Mouse (Mus musculus) MEL (cell line): ENCODE results near the gene Plekhb2. TPM values are rescaled to one million over a fixed set of nuclear protein-coding genes. Genes with fewer than 3 reads are reported as not detected.

Experiments used
- DNase-seq: peaks from one replicate; pipeline ENCODE4 v3.0.0; 2011; ENCODE audit warnings: low read depth, low spot score
- H3K27ac ChIP-seq: 2 replicates; pipeline ENCODE4 v1.5.1; 2012; ENCODE audit warnings: low read depth, mild to moderate bottlenecking, control low read depth, low read length, moderate library complexity; ENCODE audit not compliant: control insufficient read depth
- H3K27me3 ChIP-seq, 2 experiments: fragments of 150-350 bp in 1 of 2; sonication (generic) in 1 of 2; 2 replicates each; pipeline ENCODE4 v1.6.1; 2012; ENCODE audit warnings: low read length in 2 of 2, mild to moderate bottlenecking in 2 of 2, improper control_type of control experiment in 1 of 2, moderate library complexity in 1 of 2; ENCODE audit not compliant: insufficient read depth in 2 of 2, control insufficient read depth in 1 of 2
- H3K36me3 ChIP-seq, 2 experiments: 2 replicates each; pipeline ENCODE4 v1.6.1; 2012 to 2014; ENCODE audit warnings: low read length in 2 of 2, improper control_type of control experiment in 1 of 2, inconsistent platforms in 1 of 2, mild to moderate bottlenecking in 1 of 2; ENCODE audit not compliant: insufficient read depth in 2 of 2, control insufficient read depth in 1 of 2
- H3K4me1 ChIP-seq, 2 experiments: fragments of 150-350 bp in 1 of 2; sonication (generic) in 1 of 2; 2 replicates each; pipeline ENCODE4 v1.6.1; 2012; ENCODE audit warnings: low read length in 2 of 2, improper control_type of control experiment in 1 of 2, mild to moderate bottlenecking in 1 of 2; ENCODE audit not compliant: insufficient read depth in 2 of 2, control insufficient read depth in 1 of 2
- H3K4me3 ChIP-seq, 2 experiments: fragments of 150-350 bp in 1 of 2; sonication (generic) in 1 of 2; 2 replicates each; pipeline ENCODE4 v1.5.1; 2012; ENCODE audit warnings: low read depth in 2 of 2, low read length in 2 of 2, mild to moderate bottlenecking in 2 of 2, moderate library complexity in 2 of 2, control low read depth in 1 of 2, improper control_type of control experiment in 1 of 2; ENCODE audit not compliant: control insufficient read depth in 1 of 2, insufficient read depth in 1 of 2
- H3K79me2 ChIP-seq: 2 replicates; pipeline ENCODE4 v1.6.1; 2012; ENCODE audit warnings: mild to moderate bottlenecking, low read length, moderate library complexity; ENCODE audit not compliant: control insufficient read depth, poor library complexity, insufficient read depth
- H3K9ac ChIP-seq: 2 replicates; pipeline ENCODE4 v1.6.1; 2012; ENCODE audit warnings: low read depth, mild to moderate bottlenecking, control low read depth, low read length, moderate library complexity; ENCODE audit not compliant: control insufficient read depth, poor library complexity, severe bottlenecking
- H3K9me3 ChIP-seq: fragments of 150-350 bp; sonication (generic); replicated peaks from 2 replicates; pipeline ENCODE4 v1.6.1; 2012; ENCODE audit warnings: mild to moderate bottlenecking, low read length, improper control_type of control experiment, moderate library complexity; ENCODE audit not compliant: insufficient read depth
- BHLHE40 ChIP-seq: IDR thresholded peaks from 2 replicates; pipeline ENCODE4 v1.6.1; 2012; ENCODE audit warnings: low read depth, mild to moderate bottlenecking, inconsistent platforms, low read length, improper control_type of control experiment, borderline replicate concordance
- CHD1 ChIP-seq: IDR thresholded peaks from 2 replicates; pipeline ENCODE4 v1.6.1; 2012; ENCODE audit warnings: low read depth, mild to moderate bottlenecking, inconsistent platforms, low read length, improper control_type of control experiment
- CHD2 ChIP-seq: IDR thresholded peaks from 2 replicates; pipeline ENCODE4 v1.6.1; 2011; ENCODE audit warnings: low read length, improper control_type of control experiment
- CTCF ChIP-seq, 3 experiments: IDR thresholded peaks in 2 of 3; conservative IDR thresholded peaks in 1 of 3; 2 replicates each; pipeline ENCODE4 v1.5.1; 2011 to 2012; ENCODE audit warnings: low read length in 3 of 3, low read depth in 2 of 3, mild to moderate bottlenecking in 2 of 3, improper control_type of control experiment in 1 of 3, inconsistent platforms in 1 of 3, mixed read lengths in 1 of 3, moderate library complexity in 1 of 3; ENCODE audit not compliant: control insufficient read depth in 1 of 3, insufficient read depth in 1 of 3, poor library complexity in 1 of 3, severe bottlenecking in 1 of 3
- ETS1 ChIP-seq: IDR thresholded peaks from 2 replicates; pipeline ENCODE4 v1.6.1; 2012; ENCODE audit warnings: low read depth, mild to moderate bottlenecking, inconsistent platforms, low read length, improper control_type of control experiment, moderate library complexity
- GATA1 ChIP-seq: IDR thresholded peaks from 2 replicates; pipeline ENCODE4 v1.6.1; 2011; ENCODE audit warnings: low read depth, low read length, improper control_type of control experiment
- KAT2A ChIP-seq: conservative IDR thresholded peaks from 2 replicates; pipeline ENCODE4 v1.6.1; 2012; ENCODE audit warnings: low read depth, low read length, improper control_type of control experiment, inconsistent platforms
- MAZ ChIP-seq: IDR thresholded peaks from 2 replicates; pipeline ENCODE4 v1.6.1; 2012; ENCODE audit warnings: low read depth, mild to moderate bottlenecking, inconsistent platforms, low read length, improper control_type of control experiment
- MEF2A ChIP-seq: IDR thresholded peaks from 2 replicates; pipeline ENCODE4 v1.6.1; 2014; ENCODE audit warnings: low read depth, mild to moderate bottlenecking, inconsistent platforms, low read length, improper control_type of control experiment; ENCODE audit not compliant: poor library complexity, insufficient replicate concordance, severe bottlenecking; ENCODE audit errors: extremely low read depth
- MYC ChIP-seq: IDR thresholded peaks from 2 replicates; pipeline ENCODE4 v1.6.1; 2011; ENCODE audit warnings: low read depth, mild to moderate bottlenecking, low read length, improper control_type of control experiment, moderate library complexity
- NELFE ChIP-seq: IDR thresholded peaks from 2 replicates; pipeline ENCODE4 v1.6.1; 2011; ENCODE audit warnings: low read depth, low read length, improper control_type of control experiment
- NRF1 ChIP-seq: IDR thresholded peaks from 2 replicates; pipeline ENCODE4 v1.6.1; 2014; ENCODE audit warnings: low read depth, mild to moderate bottlenecking, inconsistent platforms, low read length, improper control_type of control experiment, moderate library complexity; ENCODE audit not compliant: poor library complexity, insufficient read depth, severe bottlenecking
- POLR2A ChIP-seq, 2 experiments: IDR thresholded peaks; 2 replicates each; pipeline ENCODE4 v1.6.1; 2011 to 2012; ENCODE audit warnings: low read length in 2 of 2, mild to moderate bottlenecking in 2 of 2, control low read depth in 1 of 2, improper control_type of control experiment in 1 of 2, low read depth in 1 of 2, moderate library complexity in 1 of 2; ENCODE audit not compliant: control insufficient read depth in 1 of 2, insufficient read depth in 1 of 2, poor library complexity in 1 of 2
- POLR2AphosphoS2 ChIP-seq: IDR thresholded peaks from 2 replicates; pipeline ENCODE4 v1.6.1; 2011; ENCODE audit warnings: low read length, improper control_type of control experiment
- POLR2AphosphoS5 ChIP-seq: IDR thresholded peaks from 2 replicates; pipeline ENCODE4 v1.6.1; 2012; ENCODE audit warnings: low read depth, borderline replicate concordance, mild to moderate bottlenecking, inconsistent platforms, low read length, moderate library complexity, mixed read lengths
- RAD21 ChIP-seq: IDR thresholded peaks from 2 replicates; pipeline ENCODE4 v1.6.1; 2011; ENCODE audit warnings: mild to moderate bottlenecking, low read depth, low read length, improper control_type of control experiment
- RCOR1 ChIP-seq: IDR thresholded peaks from 2 replicates; pipeline ENCODE4 v1.6.1; 2012; ENCODE audit warnings: low read depth, mild to moderate bottlenecking, inconsistent platforms, low read length, improper control_type of control experiment
- SMC3 ChIP-seq: IDR thresholded peaks from 2 replicates; pipeline ENCODE4 v1.6.1; 2011; ENCODE audit warnings: low read depth, low read length, improper control_type of control experiment
- TAL1 ChIP-seq: IDR thresholded peaks from 2 replicates; pipeline ENCODE4 v1.6.1; 2012; ENCODE audit warnings: mild to moderate bottlenecking, inconsistent platforms, low read length, moderate library complexity, mixed read lengths
- TBP ChIP-seq: IDR thresholded peaks from 2 replicates; pipeline ENCODE4 v1.8.0; 2011; ENCODE audit warnings: low read depth, low read length, improper control_type of control experiment
- UBTF ChIP-seq: IDR thresholded peaks from 2 replicates; pipeline ENCODE4 v1.6.1; 2012; ENCODE audit warnings: low read depth, mild to moderate bottlenecking, inconsistent platforms, low read length, improper control_type of control experiment, moderate library complexity, borderline replicate concordance; ENCODE audit not compliant: insufficient read depth
- ZC3H11A ChIP-seq: IDR thresholded peaks from 2 replicates; pipeline ENCODE4 v1.6.1; 2012; ENCODE audit warnings: low read depth, mild to moderate bottlenecking, inconsistent platforms, low read length, improper control_type of control experiment
- ZKSCAN1 ChIP-seq: IDR thresholded peaks from 2 replicates; pipeline ENCODE4 v1.6.1; 2012; ENCODE audit warnings: low read depth, mild to moderate bottlenecking, inconsistent platforms, low read length, improper control_type of control experiment, moderate library complexity
- ZMIZ1 ChIP-seq: IDR thresholded peaks from 2 replicates; pipeline ENCODE4 v1.6.1; 2012; ENCODE audit warnings: low read depth, mild to moderate bottlenecking, inconsistent platforms, low read length, improper control_type of control experiment, moderate library complexity
- polyA plus RNA-seq, 2 experiments: library from polyadenylated mRNA; stranded (reverse) in 1 of 2; unstranded in 1 of 2; fragments of >175 nt in 1 of 2; fragments of >200 nt in 1 of 2; gene quantifications; 2 replicates each; pipeline versions ENCODE4 v1.2.1 to v1.2.4; 2012; ENCODE audit warnings: low replicate concordance in 2 of 2, low read depth in 1 of 2; ENCODE audit not compliant: insufficient read length in 2 of 2, insufficient read depth in 1 of 2, missing spikeins in 1 of 2
- total RNA-seq: library from RNA; depleted of rRNA; stranded (reverse); fragments of 300-350 nt; gene quantifications from 2 replicates; pipeline ENCODE4 v1.2.3, GENCODE M21; 2012

Gene Plekhb2
- total and polyA plus RNA-seq, 3 experiments, result 16.8 to 22.2 TPM; not detected in 1

- Histone ChIP-seq H3K4me3 (no peak overlapping the region), H3K36me3 (peaks cover 0 to 5% of the 10 kb centered on the region in 2 experiments; a peak in 1 of 4 replicates), H3K9ac (no peak overlapping the region), H3K27me3 (no peaks in the 10 kb centered on the region), H3K4me1 (peaks cover 0 to 9% of the 10 kb centered on the region in 2 experiments; a peak in 2 of 4 replicates), H3K27ac (no peak overlapping the region), H3K9me3 (no peaks in the 10 kb centered on the region), H3K79me2 (no peaks in the 10 kb centered on the region)
- TF ChIP-seq TBP (no peak), POLR2A (IDR thresholded peaks at IDR 0.05; ENCODE audit: control insufficient read depth in 1 of 2, insufficient read depth in 1 of 2, low read depth in 1 of 2, low read length in 2 of 2, poor library complexity in 1 of 2) (no peak), SMC3 (no peak), UBTF (no peak), NRF1 (no peak), POLR2AphosphoS5 (no peak), ZMIZ1 (no peak), MAZ (no peak), CHD2 (no peak)
- DNase-seq, result no peak
Measured at GRCm38 (mm10) chr1:34863323-34863722, 13.5 kb downstream of the Plekhb2 start.

GRCm38 (mm10) chr1:34864243-34864642 is 14.5 kb downstream of the Plekhb2 start:
- Histone ChIP-seq H3K4me3 (no peak overlapping the region), H3K36me3 (peaks cover 0 to 2% of the 10 kb centered on the region in 2 experiments; a peak in 2 of 4 replicates), H3K27me3 (no peaks in the 10 kb centered on the region), H3K9ac (no peak overlapping the region), H3K79me2 (no peaks in the 10 kb centered on the region), H3K4me1 (0 out of 4 replicates have a peak, but pooled peaks cover 0 to 3% of the 10 kb centered on the region in 2 experiments), H3K9me3 (no peaks in the 10 kb centered on the region), H3K27ac (no peak overlapping the region)
- TF ChIP-seq CHD2, result no peak
- TF ChIP-seq NELFE, result no peak
- TF ChIP-seq GATA1, result no peak
- TF ChIP-seq POLR2A (IDR thresholded peaks at IDR 0.05; ENCODE audit: control insufficient read depth in 1 of 2, insufficient read depth in 1 of 2, low read depth in 1 of 2, low read length in 2 of 2, poor library complexity in 1 of 2), result no peak
- TF ChIP-seq ZC3H11A, result no peak
- no peak for TF ChIP-seq MYC
- no peak for TF ChIP-seq BHLHE40
- no peak for TF ChIP-seq RAD21
- TF ChIP-seq POLR2AphosphoS5, result no peak
- TF ChIP-seq ETS1, result no peak
- TF ChIP-seq MEF2A, result no peak
- TF ChIP-seq UBTF, result no peak
- no peak for TF ChIP-seq POLR2AphosphoS2
- TF ChIP-seq CHD1, result no peak
- TF ChIP-seq RCOR1, result no peak
- no peak for TF ChIP-seq TAL1
- no peak for TF ChIP-seq KAT2A
- no peak for TF ChIP-seq ZKSCAN1
- no peak for TF ChIP-seq CTCF (IDR thresholded peaks at IDR 0.05 in 2 of 3, conservative IDR thresholded peaks at IDR 0.05 in 1 of 3; ENCODE audit: control insufficient read depth in 1 of 3, insufficient read depth in 1 of 3, low read depth in 2 of 3, low read length in 3 of 3, poor library complexity in 1 of 3, severe bottlenecking in 1 of 3)
- no peak for DNase-seq
